Mouse (Mus musculus) testis, adult 2 months (tissue): Measurements from ENCODE around the gene BC051142.

Experiments
- CTCF ChIP-seq: fragments of 200-500 bp; IDR thresholded peaks from 2 replicates; pipeline ENCODE4 v1.5.1; 2012; ENCODE audit warnings: low read depth, mild to moderate bottlenecking, inconsistent platforms, low read length, moderate library complexity; ENCODE audit not compliant: control insufficient read depth, insufficient read depth, insufficient replicate concordance
- POLR2A ChIP-seq: fragments of 200-500 bp; IDR thresholded peaks from 2 replicates; pipeline ENCODE4 v1.6.1; 2012; ENCODE audit warnings: low read depth, mild to moderate bottlenecking, inconsistent platforms, low read length, moderate library complexity; ENCODE audit not compliant: control insufficient read depth

DNA sequence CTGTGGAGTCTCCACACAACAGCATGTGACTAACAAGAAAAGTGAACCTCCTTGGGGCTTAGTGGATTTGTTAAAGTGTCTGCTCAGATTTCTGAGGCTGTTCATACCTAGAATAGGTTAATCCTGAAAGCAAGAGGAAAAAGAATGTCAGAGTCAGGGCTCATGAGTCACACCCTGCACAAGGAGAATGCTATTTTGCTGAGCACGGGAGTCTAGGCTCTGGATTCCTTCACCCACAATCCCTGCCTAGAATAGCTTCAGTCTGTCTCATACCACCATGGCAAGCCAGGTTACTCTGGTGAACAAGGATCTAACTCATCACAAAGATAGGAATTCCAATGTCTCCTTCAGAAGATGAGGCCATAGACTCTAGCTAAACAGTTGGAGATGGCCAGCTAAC is 40.0 kb downstream of the BC051142 start:
- TF ChIP-seq CTCF, result no peak
- no peak for TF ChIP-seq POLR2A
